Mouse (Mus musculus) kidney, adult 2 months (tissue): ENCODE measurements at regions not wholly inside any gene's neighbourhood (a gene's known extent, or its start where the extent isn't known, plus 50 kb on each side); places are given as distances from the start of the nearest gene placed in this dataset.

Source experiments
- DNase-seq: peaks from one replicate; pipeline ENCODE4 v3.0.0; 2021
- H3K27ac ChIP-seq: fragments of 200-500 bp; 2 replicates; pipeline ENCODE4 v1.5.1; 2012; ENCODE audit warnings: low read depth, low read length, control low read depth, inconsistent platforms; ENCODE audit not compliant: insufficient read depth
- H3K27me3 ChIP-seq: fragments of 200-500 bp; replicated peaks from 2 replicates; pipeline ENCODE4 v1.6.1; 2012; ENCODE audit warnings: mild to moderate bottlenecking, moderate library complexity, low read length, inconsistent platforms; ENCODE audit not compliant: control insufficient read depth, insufficient read depth
- H3K36me3 ChIP-seq: fragments of 200-500 bp; 2 replicates; pipeline ENCODE4 v1.6.1; 2012; ENCODE audit warnings: mild to moderate bottlenecking, moderate library complexity, low read length, inconsistent platforms; ENCODE audit not compliant: control insufficient read depth, insufficient read depth
- H3K4me1 ChIP-seq: fragments of 200-500 bp; 2 replicates; pipeline ENCODE4 v1.6.1; 2011; ENCODE audit warnings: low read length; ENCODE audit not compliant: control insufficient read depth, insufficient read depth
- H3K4me3 ChIP-seq: fragments of 200-500 bp; 2 replicates; pipeline ENCODE4 v1.5.1; 2011; ENCODE audit warnings: mild to moderate bottlenecking, low read depth, low read length, control low read depth; ENCODE audit not compliant: insufficient read depth
- CTCF ChIP-seq: fragments of 200-500 bp; conservative IDR thresholded peaks from 2 replicates; pipeline ENCODE4 v1.5.1; 2011; ENCODE audit warnings: low read depth, mild to moderate bottlenecking, control low read depth, low read length, moderate library complexity, mixed read lengths; ENCODE audit not compliant: insufficient read depth, insufficient read length
- POLR2A ChIP-seq: fragments of 200-500 bp; IDR thresholded peaks from one replicate; pipeline ENCODE4 v1.6.1; 2011; ENCODE audit warnings: low read depth, low read length, control low read depth
- WGBS: fragments of 180-500 bp; shearing (Covaris S2); methylation state at CpG from one replicate; pipeline ENCODE4 v1.1.7; 2018; 5-methylcytosine and 5-hydroxymethylcytosine counted together

DNA sequence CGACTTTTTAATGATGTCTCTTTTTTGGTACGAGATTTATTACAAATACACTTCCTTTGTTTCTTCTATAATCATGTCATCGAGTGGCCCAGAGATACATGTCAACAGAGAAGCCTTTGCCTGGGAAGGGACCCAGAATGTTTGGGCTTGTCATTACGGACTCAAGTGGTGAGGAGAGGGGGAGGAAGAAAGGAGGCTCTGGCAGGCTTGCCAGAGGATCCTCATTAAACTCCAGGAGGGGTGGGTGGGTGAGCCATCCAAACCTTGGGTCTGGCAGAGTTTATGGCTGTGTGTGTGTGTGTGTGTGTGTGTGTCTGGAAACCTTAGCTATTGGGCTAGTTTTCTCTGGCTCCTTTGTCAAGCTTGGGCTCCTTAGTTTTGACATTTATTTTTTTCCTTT is 204.3 kb downstream of the 1500009L16Rik start:
- no peak for DNase-seq
- Histone ChIP-seq H3K4me1 (no peaks in the 10 kb centered on the region), H3K4me3 (no peak overlapping the region), H3K27me3 (no peaks in the 10 kb centered on the region), H3K36me3 (no peaks in the 10 kb centered on the region), H3K27ac (no peak overlapping the region)
- TF ChIP-seq CTCF (no peak), POLR2A (no peak)
- 31% methylated on average over 4 of the region's 4 CpGs for WGBS

GRCm38 (mm10) chr10:83927554-83927953 is 204.9 kb downstream of the 1500009L16Rik start:
- 97% methylated on average over 2 of the region's 2 CpGs for WGBS
- H3K4me3 ChIP-seq: no peak overlapping the region
- H3K36me3 ChIP-seq: no peaks in the 10 kb centered on the region
- H3K27ac ChIP-seq: no peak overlapping the region
- no peaks in the 10 kb centered on the region for H3K4me1 ChIP-seq
- TF ChIP-seq CTCF: no peak
- TF ChIP-seq POLR2A: no peak
- no peak for DNase-seq
- no peaks in the 10 kb centered on the region for H3K27me3 ChIP-seq

DNA sequence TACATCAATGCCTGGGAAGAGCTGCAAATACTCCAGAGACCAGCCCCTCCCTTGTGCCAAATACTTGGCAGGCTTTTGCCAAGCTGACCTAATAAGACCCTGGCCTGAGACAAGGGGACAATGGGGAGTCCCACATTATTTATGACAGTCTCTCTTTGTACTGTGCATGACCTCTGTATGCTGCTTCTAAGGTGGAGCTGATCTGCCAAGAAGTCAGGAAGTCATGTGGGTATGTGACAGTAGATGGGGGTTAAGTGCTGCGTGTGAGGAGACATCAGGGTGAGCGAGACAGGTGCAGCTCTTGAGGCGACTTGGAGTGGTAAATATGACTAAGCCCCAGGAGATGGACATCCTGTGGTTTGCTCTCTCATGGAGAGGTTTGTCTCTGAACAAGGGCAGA is 209.1 kb downstream of the 1500009L16Rik start:
- H3K36me3 ChIP-seq: no peaks in the 10 kb centered on the region
- H3K27ac ChIP-seq: peak overlapping the region; percentile 84; the same call in 1 of the 2 replicates
- H3K4me3 ChIP-seq: no peak overlapping the region
- no peaks in the 10 kb centered on the region for H3K4me1 ChIP-seq
- no peaks in the 10 kb centered on the region for H3K27me3 ChIP-seq
- 80% methylated on average over 3 of the region's 3 CpGs for WGBS
- TF ChIP-seq CTCF (no peak), POLR2A (no peak)
- peak; percentile 87 for DNase-seq

DNA sequence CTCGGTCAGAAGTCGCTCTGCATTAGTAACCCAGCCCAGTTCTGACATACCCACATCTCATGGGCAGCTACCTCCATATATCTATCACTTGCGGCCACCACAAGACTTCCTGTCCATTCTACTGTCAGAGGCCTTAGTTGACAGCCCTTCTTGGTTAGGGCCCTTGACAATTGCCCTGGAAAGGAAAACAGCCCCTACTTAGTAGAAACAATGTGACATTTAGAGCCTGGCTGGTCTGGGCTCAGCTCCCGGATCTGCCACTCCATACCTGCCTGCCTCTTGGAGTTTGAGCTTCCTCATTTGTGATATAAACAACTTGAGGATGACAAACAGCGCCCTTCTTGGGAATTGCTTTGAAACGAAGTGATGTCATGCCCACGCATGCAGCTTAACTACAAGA is 210.5 kb downstream of the 1500009L16Rik start:
- Histone ChIP-seq H3K27me3 (no peaks in the 10 kb centered on the region), H3K36me3 (no peaks in the 10 kb centered on the region), H3K4me1 (no peaks in the 10 kb centered on the region), H3K4me3 (no peak overlapping the region), H3K27ac (peak overlapping the region; percentile 49; the same call in 1 of the 2 replicates)
- WGBS: 72% methylated on average over 7 of the region's 7 CpGs
- no peak for TF ChIP-seq POLR2A
- no peak for TF ChIP-seq CTCF
- peak; percentile 64 for DNase-seq

DNA sequence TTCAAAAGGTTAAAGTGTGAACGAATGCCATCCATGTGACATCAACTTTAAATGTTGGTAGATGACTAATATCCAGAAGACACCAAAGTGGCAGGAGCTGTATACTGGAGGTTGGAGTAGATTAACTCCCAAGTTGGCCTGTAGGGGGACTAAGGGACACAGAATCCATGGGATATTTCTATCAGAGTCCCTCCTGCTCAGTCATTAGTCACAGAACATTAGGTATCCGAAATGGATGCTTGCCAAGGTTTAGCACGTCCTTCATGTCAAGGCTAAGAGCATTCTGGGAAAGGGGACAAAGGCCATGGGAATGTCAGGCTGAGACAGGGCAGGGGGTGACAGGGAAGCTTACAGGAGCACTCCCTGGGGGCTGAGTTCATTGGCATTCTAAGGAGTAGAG is 211.8 kb downstream of the 1500009L16Rik start:
- Histone ChIP-seq H3K36me3 (no peaks in the 10 kb centered on the region), H3K4me3 (no peak overlapping the region), H3K27ac (no peak overlapping the region), H3K27me3 (no peaks in the 10 kb centered on the region), H3K4me1 (no peaks in the 10 kb centered on the region)
- WGBS: 26% methylated on average over 3 of the region's 3 CpGs
- DNase-seq: peak; percentile 72
- TF ChIP-seq POLR2A (no peak), CTCF (no peak)

GRCm38 (mm10) chr10:83937168-83937567 is 214.5 kb downstream of the 1500009L16Rik start:
- Histone ChIP-seq H3K27me3 (no peaks in the 10 kb centered on the region), H3K4me1 (no peaks in the 10 kb centered on the region), H3K4me3 (no peak overlapping the region), H3K27ac (peak overlapping the region; percentile 75), H3K36me3 (no peaks in the 10 kb centered on the region)
- DNase-seq: peak; percentile 89
- TF ChIP-seq CTCF (no peak), POLR2A (no peak)
- WGBS: 43% methylated on average over 9 of the region's 9 CpGs

DNA sequence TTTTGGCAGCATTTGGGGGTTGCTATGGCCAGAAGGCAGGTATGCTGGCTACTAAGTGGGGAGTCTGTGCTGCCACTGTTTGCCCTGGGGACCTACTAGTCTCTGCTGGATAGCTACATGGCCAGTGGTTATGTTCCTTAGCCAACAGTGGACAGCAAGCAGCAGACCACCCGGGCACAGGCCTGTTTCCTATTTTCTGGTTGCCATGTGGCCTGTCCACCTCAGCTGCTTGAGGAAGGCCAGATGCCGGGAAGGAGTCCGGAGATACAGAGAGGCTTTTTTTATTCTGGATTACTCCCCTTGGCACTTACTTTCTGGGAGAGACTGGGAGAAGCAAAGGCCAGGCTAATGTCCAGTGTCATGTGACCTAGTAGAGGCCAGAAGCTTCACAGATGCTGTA is 219.4 kb downstream of the 1500009L16Rik start:
- no peak overlapping the region for H3K27ac ChIP-seq
- no peaks in the 10 kb centered on the region for H3K36me3 ChIP-seq
- no peaks in the 10 kb centered on the region for H3K4me1 ChIP-seq
- 74% methylated on average over 3 of the region's 3 CpGs for WGBS
- no peak overlapping the region for H3K4me3 ChIP-seq
- no peaks in the 10 kb centered on the region for H3K27me3 ChIP-seq
- TF ChIP-seq CTCF (no peak), POLR2A (no peak)
- no peak for DNase-seq

GRCm38 (mm10) chr10:83944158-83944557 is 221.5 kb downstream of the 1500009L16Rik start:
- Histone ChIP-seq H3K4me3 (no peak overlapping the region), H3K27me3 (no peaks in the 10 kb centered on the region), H3K4me1 (no peaks in the 10 kb centered on the region), H3K27ac (no peak overlapping the region), H3K36me3 (no peaks in the 10 kb centered on the region)
- 76% methylated on average over 1 of the region's 1 CpGs for WGBS
- DNase-seq: no peak
- TF ChIP-seq CTCF (no peak), POLR2A (no peak)
